Mouse (Mus musculus): ENCODE measurements around the gene Pim1. TPM values are rescaled to one million over a fixed set of nuclear protein-coding genes. Genes with fewer than 3 reads are reported as not detected.
"Not testable (repeated sequence)": the region's sequence is repeated elsewhere in the genome, so short reads cannot be mapped to it uniquely, and the experiment has no call there.

Pim1 gene
- total RNA-seq, 1 experiment from 2014 or later = 249 TPM

DNA sequence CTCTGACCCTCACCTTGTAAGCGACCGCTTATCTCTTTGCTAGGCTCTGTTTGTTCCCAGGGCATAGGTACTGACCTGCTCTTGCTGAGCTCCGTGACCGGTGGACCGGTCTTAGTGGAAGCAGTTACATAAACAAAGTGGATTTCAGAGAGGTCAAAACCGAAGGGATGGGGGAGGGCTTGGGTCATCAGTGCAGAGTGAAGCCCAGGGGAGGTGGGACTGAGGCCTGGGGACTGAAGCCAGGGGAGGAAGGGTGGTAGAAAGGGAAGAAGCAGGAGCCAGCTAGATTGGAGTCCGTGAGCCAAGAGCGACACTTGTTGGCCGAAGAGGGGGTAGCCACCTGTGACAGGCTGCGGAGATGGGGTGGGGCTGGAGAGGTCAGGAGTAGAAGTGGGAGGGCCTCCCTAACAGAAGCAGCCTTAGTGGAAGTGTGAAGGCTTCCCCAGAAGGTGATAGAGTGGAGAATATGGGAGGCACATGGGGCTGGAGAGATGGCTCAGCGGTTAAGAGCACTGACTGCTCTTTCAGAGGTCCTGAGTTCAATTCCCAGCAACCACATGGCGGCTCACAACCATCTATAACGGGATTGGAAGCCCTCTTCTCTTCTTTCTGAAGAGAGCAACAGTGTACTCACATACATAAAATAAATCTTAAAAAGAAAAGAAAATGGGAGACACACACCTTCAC, 22.6 kb downstream of the Pim1 start:
- peak; percentile 94 for ATAC-seq (replicated peaks; ENCODE audit: low read depth, poor library complexity, severe bottlenecking)

DNA sequence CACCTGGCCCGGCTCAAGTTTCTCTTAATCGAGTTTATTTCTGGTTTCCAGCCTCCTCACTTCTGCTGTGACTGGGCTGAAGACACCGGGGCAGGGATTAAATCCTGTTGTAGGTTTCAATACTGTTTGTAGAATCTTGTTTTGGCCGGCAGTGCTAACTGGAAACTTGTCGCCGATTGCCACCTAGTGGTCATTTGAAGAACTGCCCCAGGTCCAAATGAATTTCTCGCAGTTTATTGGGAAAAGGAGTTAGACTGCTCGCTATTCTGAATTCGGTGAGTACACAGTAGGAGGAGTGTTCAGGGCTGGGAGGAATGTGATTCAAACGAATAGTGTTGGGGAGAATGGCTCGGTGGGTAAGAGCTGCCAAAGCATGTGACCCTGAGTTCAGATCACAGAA, 23.9 kb downstream of the Pim1 start:
- ATAC-seq (replicated peaks; ENCODE audit: low read depth, poor library complexity, severe bottlenecking) = peak; percentile 58

GRCm38 (mm10) chr17:29518665-29519064, 28.1 kb downstream of the Pim1 start:
- ATAC-seq (replicated peaks; ENCODE audit: low read depth, poor library complexity, severe bottlenecking) = not testable (repeated sequence)

DNA sequence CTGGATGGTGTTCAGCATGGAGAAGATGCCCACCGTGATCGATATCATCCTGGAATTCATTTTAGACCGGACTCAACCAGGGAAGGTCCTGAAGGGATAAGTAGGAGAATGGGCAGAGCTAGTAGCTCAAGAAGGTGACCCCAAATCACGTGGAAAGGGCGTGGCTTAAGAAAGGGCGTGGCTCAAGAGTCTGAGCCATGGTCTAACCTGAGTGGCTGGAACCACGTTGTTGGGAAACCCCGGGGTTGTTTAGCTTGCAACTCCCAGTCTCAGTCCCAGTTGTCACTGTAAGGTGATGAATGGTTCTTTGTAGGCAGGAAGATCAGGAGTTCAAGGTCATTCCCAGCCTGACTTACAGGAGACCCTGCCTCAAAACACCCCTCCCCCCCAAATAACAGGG, 29.2 kb downstream of the Pim1 start:
- ATAC-seq (replicated peaks; ENCODE audit: low read depth, poor library complexity, severe bottlenecking) = no peak

DNA sequence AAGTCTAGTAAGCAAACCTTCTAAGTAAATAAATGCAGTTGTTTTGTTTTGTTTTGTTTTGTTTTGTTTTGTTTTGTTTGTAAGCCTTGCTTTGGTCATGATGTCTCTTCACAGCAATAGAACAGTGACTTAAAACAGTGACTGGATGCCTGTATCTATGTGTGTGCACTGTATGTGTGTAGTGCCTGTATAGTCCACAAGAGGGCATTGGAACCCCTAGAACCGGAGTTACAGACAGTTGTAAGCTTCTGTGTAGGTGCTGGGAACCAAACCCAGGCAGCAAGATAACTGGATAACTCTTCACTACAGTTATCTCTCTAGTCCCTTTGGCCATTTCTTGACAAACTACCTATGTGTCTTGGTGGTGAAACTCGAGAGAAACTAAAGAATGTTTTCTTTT, 35.1 kb downstream of the Pim1 start:
- ATAC-seq (replicated peaks; ENCODE audit: low read depth, poor library complexity, severe bottlenecking) = no peak

DNA sequence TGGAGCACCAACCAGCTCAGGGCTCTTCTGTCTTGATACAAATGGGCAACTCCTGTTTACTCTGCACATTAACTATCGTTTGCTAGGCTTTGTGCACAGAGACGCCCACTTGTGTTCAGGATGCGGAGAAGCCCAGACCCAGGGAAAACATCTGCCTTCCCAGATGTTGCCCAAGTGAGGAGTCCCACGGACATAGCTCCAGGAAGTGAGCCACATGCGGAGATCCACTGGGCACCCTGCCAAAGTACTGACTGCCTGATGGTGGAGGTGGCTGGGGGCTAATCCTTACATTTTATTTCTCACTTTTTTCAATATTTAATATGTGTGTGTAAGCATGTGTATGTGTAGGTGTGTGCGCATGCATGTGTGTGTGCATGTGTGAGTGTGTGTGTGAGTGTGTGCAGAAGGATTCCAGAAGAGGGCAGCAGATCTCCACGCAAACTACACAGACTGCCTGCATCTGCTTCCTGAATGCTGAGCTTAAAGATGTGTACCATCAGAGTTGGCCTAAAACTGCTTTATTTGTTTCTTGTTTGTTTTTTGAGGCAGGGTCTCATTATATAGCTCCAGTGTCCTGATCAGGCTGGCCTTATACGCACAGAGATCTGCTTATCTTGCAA, 38.1 kb downstream of the Pim1 start:
- no peak for ATAC-seq (replicated peaks; ENCODE audit: low read depth, poor library complexity, severe bottlenecking)

DNA sequence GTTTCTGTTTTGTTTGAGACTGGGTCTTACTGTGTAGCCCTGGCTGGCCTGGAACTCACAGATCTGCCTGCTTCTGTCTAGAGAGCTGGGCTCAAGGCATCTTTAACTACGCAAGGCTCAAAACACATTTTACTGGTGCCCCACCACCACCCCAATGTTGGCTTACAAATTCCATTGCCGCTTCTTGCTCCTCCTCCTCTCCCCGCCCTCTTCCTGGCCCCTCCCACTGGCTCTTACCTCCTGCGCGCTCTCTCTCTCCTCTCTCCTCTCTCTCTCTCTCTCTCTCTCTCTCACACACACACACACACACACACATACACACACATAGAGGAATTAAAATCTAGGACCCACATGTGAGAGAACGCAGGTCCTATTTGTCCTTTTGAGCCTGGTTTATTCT, 40.0 kb downstream of the Pim1 start:
- no peak for ATAC-seq (replicated peaks; ENCODE audit: low read depth, poor library complexity, severe bottlenecking)

GRCm38 (mm10) chr17:29531278-29531677, 40.7 kb downstream of the Pim1 start:
- ATAC-seq (replicated peaks; ENCODE audit: low read depth, poor library complexity, severe bottlenecking) = no peak

- peak; percentile 81 for ATAC-seq (replicated peaks; ENCODE audit: low read depth, poor library complexity, severe bottlenecking)
Observed at GRCm38 (mm10) chr17:29531757-29532384, 41.3 kb downstream of the Pim1 start.

- no peak for ATAC-seq (replicated peaks; ENCODE audit: low read depth, poor library complexity, severe bottlenecking)
Observed at GRCm38 (mm10) chr17:29533866-29534265, 43.3 kb downstream of the Pim1 start.

- ATAC-seq (replicated peaks; ENCODE audit: low read depth, poor library complexity, severe bottlenecking) = no peak
Observed at GRCm38 (mm10) chr17:29540426-29540825, 49.9 kb downstream of the Pim1 start.

DNA sequence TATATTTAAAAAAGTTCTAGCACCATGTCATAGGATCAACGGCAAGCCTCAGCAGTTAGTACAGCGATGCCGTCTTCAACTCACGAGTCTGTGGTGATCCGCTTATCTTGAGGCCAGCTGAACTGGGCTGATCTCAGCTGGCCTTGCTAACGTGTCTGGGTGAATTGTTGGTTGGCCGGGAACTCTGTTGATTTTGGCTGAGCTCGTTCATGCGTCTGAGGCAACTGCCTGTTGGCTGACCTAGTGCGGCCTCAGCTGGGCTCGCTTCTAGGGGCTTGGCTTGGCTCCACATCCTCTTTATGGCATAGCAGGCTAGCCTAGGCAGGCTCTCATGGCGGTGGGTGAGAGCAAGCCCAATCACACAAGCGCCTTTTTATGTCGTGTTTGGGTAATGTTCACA, 50.9 kb downstream of the Pim1 start:
- no peak for ATAC-seq (replicated peaks; ENCODE audit: low read depth, poor library complexity, severe bottlenecking)

DNA sequence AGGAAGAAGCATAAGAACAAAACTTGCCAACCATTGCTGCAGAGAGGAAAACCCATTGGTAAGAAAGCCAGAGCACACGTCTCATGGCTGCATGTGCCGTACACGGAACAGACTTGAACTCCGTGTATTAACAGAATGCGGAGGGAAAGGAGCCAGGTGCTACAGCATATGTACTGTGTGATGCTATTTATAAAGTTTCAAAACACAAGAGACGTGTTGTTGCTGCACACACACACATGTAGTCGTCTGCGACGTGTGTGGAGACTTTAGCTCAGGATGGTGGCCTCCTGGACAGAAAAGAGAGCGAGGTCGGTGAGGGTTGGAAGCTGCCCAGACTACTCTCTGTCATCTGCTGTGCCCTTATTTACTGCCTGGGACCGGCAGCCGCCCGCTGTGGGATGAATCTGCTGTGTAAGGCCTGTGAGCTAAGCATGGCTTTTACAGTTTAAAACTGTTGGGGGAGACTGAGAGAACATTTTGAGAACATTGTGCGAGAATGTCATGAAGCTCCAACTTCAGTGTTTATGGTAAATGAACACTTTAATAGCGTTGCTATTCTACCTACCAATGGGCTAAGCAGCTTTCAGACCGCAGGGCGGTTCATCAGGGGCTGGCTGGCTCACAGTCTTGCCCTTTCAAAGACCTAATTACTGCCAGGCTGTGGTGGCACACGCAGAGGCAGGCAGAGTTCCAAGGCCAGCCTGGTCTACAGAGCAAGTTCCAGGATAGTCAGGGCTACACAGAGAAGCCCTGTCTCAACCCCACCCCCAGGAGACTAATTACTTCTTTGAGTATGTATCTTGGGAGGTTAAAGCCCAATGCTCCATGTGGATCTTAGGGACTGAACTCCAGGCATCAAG, 52.5 kb downstream of the Pim1 start:
- ATAC-seq (replicated peaks; ENCODE audit: low read depth, poor library complexity, severe bottlenecking) = no peak

- ATAC-seq (replicated peaks; ENCODE audit: low read depth, poor library complexity, severe bottlenecking) = no peak
Observed at GRCm38 (mm10) chr17:29544064-29544463, 53.5 kb downstream of the Pim1 start.

- ATAC-seq (replicated peaks; ENCODE audit: low read depth, poor library complexity, severe bottlenecking) = no peak
Observed at GRCm38 (mm10) chr17:29545241-29545640, 54.7 kb downstream of the Pim1 start.

Other genes starting within 250 kb of the Pim1 start
- gene Ppil1, start 226.6 kb upstream of the Pim1 start, total RNA-seq (2017) = 67.1 and 94.5 TPM in 2 replicates
- 51.3 and 77.8 TPM in 2 replicates for gene BC004004, start 222.0 kb upstream of the Pim1 start, total RNA-seq (2017)
- 2.4 and 2.9 TPM in 2 replicates for gene Pi16, start 173.1 kb upstream of the Pim1 start, total RNA-seq (2017)
- gene Mtch1, start 142.8 kb upstream of the Pim1 start, total RNA-seq (2017) = 56.5 and 76.6 TPM in 2 replicates
- 23.9 and 39.0 TPM in 2 replicates for gene Fgd2, start 129.8 kb upstream of the Pim1 start, total RNA-seq (2017)
- gene Gm17657, start 58.9 kb downstream of the Pim1 start, total RNA-seq (2017) = not detected in 2 replicates
- 7.0 and 9.6 TPM in 2 replicates for gene Tbc1d22b, start 59.0 kb downstream of the Pim1 start, total RNA-seq (2017)
- gene Tmem217, start 61.6 kb downstream of the Pim1 start, total RNA-seq (2017) = 0.05 TPM in 1 of 2 replicates, not detected in the other
- gene Rnf8, start 124.0 kb downstream of the Pim1 start, total RNA-seq (2017) = 54.3 and 60.8 TPM in 2 replicates
- 3.7 and 12.3 TPM in 2 replicates for gene Gm28043, start 124.1 kb downstream of the Pim1 start, total RNA-seq (2017)
- 150 and 172 TPM in 2 replicates for gene Cmtr1, start 169.8 kb downstream of the Pim1 start, total RNA-seq (2017)
- 12.8 and 30.5 TPM in 2 replicates for gene Ccdc167, start 226.3 kb downstream of the Pim1 start, total RNA-seq (2017)

Measured in common myeloid progenitor, adult 5-6 weeks (primary cell).